Mouse (Mus musculus): Measurements from ENCODE around the gene 1700030J22Rik. TPM values are rescaled to one million over a fixed set of nuclear protein-coding genes. Genes with fewer than 3 reads are reported as not detected.

The 1700030J22Rik gene
- total RNA-seq, 1 experiment from 2014 or later, result 0.55 TPM

- ATAC-seq (replicated peaks in 1 of 2; ENCODE audit: insufficient read depth in 1 of 2, low FRiP score in 2 of 2, low TSS enrichment in 1 of 2, low read depth in 1 of 2, poor library complexity in 2 of 2, severe bottlenecking in 2 of 2), result no peak
These were observed 3.7 kb downstream of the 1700030J22Rik start for GRCm38 (mm10) chr8:116975066-116975465.

GRCm38 (mm10) chr8:116969531-116969930 lies 9.2 kb downstream of the 1700030J22Rik start:
- no peak for ATAC-seq (replicated peaks in 1 of 2; ENCODE audit: insufficient read depth in 1 of 2, low FRiP score in 2 of 2, low TSS enrichment in 1 of 2, low read depth in 1 of 2, poor library complexity in 2 of 2, severe bottlenecking in 2 of 2)

- ATAC-seq (replicated peaks in 1 of 2; ENCODE audit: insufficient read depth in 1 of 2, low FRiP score in 2 of 2, low TSS enrichment in 1 of 2, low read depth in 1 of 2, poor library complexity in 2 of 2, severe bottlenecking in 2 of 2), result no peak
These were observed 24.3 kb downstream of the 1700030J22Rik start for GRCm38 (mm10) chr8:116954415-116954814.

GRCm38 (mm10) chr8:116952428-116952827 lies 26.3 kb downstream of the 1700030J22Rik start:
- ATAC-seq (replicated peaks in 1 of 2; ENCODE audit: insufficient read depth in 1 of 2, low FRiP score in 2 of 2, low TSS enrichment in 1 of 2, low read depth in 1 of 2, poor library complexity in 2 of 2, severe bottlenecking in 2 of 2), result 0 out of 4 replicates have a peak, but pooled peaks of 1 of the 2 experiments have one; percentile 17

- ATAC-seq (replicated peaks in 1 of 2; ENCODE audit: insufficient read depth in 1 of 2, low FRiP score in 2 of 2, low TSS enrichment in 1 of 2, low read depth in 1 of 2, poor library complexity in 2 of 2, severe bottlenecking in 2 of 2), result no peak
These were observed 27.0 kb downstream of the 1700030J22Rik start for GRCm38 (mm10) chr8:116951778-116952177.

GRCm38 (mm10) chr8:116951369-116951768 lies 27.4 kb downstream of the 1700030J22Rik start:
- no peak for ATAC-seq (replicated peaks in 1 of 2; ENCODE audit: insufficient read depth in 1 of 2, low FRiP score in 2 of 2, low TSS enrichment in 1 of 2, low read depth in 1 of 2, poor library complexity in 2 of 2, severe bottlenecking in 2 of 2)

- no peak for ATAC-seq (replicated peaks in 1 of 2; ENCODE audit: insufficient read depth in 1 of 2, low FRiP score in 2 of 2, low TSS enrichment in 1 of 2, low read depth in 1 of 2, poor library complexity in 2 of 2, severe bottlenecking in 2 of 2)
These were observed 31.2 kb downstream of the 1700030J22Rik start for GRCm38 (mm10) chr8:116947589-116947988.

GRCm38 (mm10) chr8:116946851-116947250 lies 31.9 kb downstream of the 1700030J22Rik start:
- ATAC-seq (replicated peaks in 1 of 2; ENCODE audit: insufficient read depth in 1 of 2, low FRiP score in 2 of 2, low TSS enrichment in 1 of 2, low read depth in 1 of 2, poor library complexity in 2 of 2, severe bottlenecking in 2 of 2), result no peak

GRCm38 (mm10) chr8:116946268-116946838 lies 32.4 kb downstream of the 1700030J22Rik start:
- peak; percentile 17 to 27; a peak in 3 of 4 replicates for ATAC-seq (replicated peaks in 1 of 2; ENCODE audit: insufficient read depth in 1 of 2, low FRiP score in 2 of 2, low TSS enrichment in 1 of 2, low read depth in 1 of 2, poor library complexity in 2 of 2, severe bottlenecking in 2 of 2)

GRCm38 (mm10) chr8:116945169-116945910 lies 33.4 kb downstream of the 1700030J22Rik start:
- ATAC-seq (replicated peaks in 1 of 2; ENCODE audit: insufficient read depth in 1 of 2, low FRiP score in 2 of 2, low TSS enrichment in 1 of 2, low read depth in 1 of 2, poor library complexity in 2 of 2, severe bottlenecking in 2 of 2), result no peak

GRCm38 (mm10) chr8:116944385-116944696 lies 34.4 kb downstream of the 1700030J22Rik start:
- ATAC-seq (replicated peaks in 1 of 2; ENCODE audit: insufficient read depth in 1 of 2, low FRiP score in 2 of 2, low TSS enrichment in 1 of 2, low read depth in 1 of 2, poor library complexity in 2 of 2, severe bottlenecking in 2 of 2), result no peak; a peak in 1 of 4 replicates

DNA sequence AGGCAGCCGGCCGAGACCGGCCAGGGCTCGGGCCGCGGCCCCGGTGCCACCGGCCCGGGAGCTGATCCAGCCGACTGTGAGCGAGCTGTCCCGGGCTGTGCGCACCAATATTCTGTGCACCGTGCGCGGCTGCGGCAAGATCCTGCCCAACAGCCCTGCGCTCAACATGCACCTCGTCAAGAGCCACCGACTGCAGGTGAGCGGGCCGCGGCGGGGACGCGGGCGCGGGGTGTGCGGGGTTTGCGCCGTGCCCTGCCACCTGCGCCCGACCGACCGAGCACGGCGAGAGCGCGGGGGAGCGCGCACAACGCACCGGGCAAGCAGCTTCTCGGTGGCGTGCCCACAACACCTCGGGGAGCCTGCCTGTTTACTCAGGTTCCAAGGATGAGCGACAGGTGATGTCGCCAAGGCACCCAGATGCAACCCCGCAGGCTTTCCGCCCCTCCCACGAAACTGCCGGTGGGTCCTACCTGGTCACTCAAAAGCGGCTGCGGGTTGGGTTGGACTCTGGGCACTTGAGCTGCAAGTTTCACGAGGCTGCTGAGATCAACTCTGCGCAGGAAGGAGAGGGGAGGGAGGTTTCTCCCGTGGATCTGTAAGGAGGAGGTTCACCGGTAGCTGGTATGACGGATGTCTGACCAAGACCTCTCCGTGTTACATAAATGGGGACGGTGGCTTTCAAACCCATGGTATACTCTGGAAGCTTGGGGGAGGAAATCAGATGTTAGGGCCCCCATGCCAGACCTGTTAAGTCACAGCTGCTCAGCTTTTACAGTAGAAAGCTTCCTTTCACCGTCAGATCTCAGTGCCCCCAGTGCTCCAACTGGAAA lies 35.0 kb downstream of the 1700030J22Rik start:
- ATAC-seq (replicated peaks in 1 of 2; ENCODE audit: insufficient read depth in 1 of 2, low FRiP score in 2 of 2, low TSS enrichment in 1 of 2, low read depth in 1 of 2, poor library complexity in 2 of 2, severe bottlenecking in 2 of 2), result peak; percentile 24 to 30

DNA sequence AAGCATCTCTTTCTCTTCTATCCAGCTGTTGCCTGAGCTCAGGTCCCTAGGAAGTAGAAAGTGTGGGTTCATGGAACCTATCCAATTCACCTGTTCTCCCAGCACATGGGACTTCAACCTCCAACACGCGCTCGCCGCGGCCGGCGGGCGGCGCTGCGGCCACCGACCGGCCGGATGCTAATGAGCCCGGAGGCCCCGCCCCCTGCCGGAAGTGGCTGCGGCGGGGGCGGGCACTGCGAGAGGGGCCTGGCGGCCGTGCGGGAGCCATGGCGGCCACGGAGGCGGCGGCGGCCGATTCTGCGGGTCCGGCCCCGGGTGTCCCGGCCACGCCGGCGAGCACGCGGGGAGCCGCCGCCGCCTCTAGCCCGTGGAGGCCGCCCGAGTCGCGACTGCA lies 35.6 kb downstream of the 1700030J22Rik start, which contains the start of gene Atmin:
Gene Atmin, plus strand, starts transcription at position 233 of the 394 bp plus-strand sequence.
- peak; percentile 34 to 58; a peak in 2 of 4 replicates for ATAC-seq (replicated peaks in 1 of 2; ENCODE audit: insufficient read depth in 1 of 2, low FRiP score in 2 of 2, low TSS enrichment in 1 of 2, low read depth in 1 of 2, poor library complexity in 2 of 2, severe bottlenecking in 2 of 2)

DNA sequence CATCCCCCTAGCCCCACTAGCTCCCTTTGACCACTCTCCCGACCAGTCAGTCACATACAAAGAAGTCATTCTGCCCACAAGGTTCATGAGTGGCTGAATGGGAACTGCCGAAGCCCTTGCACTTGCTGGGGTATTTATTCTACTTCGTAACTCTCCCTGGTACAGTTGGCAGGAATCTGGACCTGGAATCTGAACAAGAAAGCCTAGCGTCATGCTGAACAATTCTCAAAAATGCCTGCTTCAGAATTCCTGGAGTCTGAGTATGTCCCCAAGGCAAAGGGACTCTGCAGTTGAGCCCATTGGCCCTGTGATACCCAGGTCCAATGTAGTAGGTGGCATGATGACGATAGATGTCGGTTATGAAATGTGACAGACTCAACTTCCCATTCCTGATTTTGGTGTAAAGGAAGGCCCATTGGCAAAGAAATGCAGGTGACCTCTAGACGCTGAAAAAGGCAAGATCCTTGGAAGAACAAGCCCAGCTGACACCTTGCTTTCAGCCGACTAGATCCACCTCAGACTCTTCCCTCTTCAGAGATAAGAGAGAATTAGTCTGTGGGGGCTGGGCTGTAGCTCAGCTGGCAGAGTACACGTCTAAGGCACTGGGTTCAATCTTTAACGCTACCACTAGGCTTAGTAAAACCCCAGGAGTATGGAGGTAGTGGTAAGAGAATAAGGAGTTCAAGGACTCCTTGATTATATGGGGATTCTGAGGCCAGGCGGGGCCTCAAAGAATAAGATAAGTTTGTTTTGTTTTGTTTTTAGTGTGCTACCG lies 36.3 kb downstream of the 1700030J22Rik start:
- no peak for ATAC-seq (replicated peaks in 1 of 2; ENCODE audit: insufficient read depth in 1 of 2, low FRiP score in 2 of 2, low TSS enrichment in 1 of 2, low read depth in 1 of 2, poor library complexity in 2 of 2, severe bottlenecking in 2 of 2)

GRCm38 (mm10) chr8:116935506-116935905 lies 43.3 kb downstream of the 1700030J22Rik start:
- no peak for ATAC-seq (replicated peaks in 1 of 2; ENCODE audit: insufficient read depth in 1 of 2, low FRiP score in 2 of 2, low TSS enrichment in 1 of 2, low read depth in 1 of 2, poor library complexity in 2 of 2, severe bottlenecking in 2 of 2)

- ATAC-seq (replicated peaks in 1 of 2; ENCODE audit: insufficient read depth in 1 of 2, low FRiP score in 2 of 2, low TSS enrichment in 1 of 2, low read depth in 1 of 2, poor library complexity in 2 of 2, severe bottlenecking in 2 of 2), result no peak
These were observed 43.8 kb downstream of the 1700030J22Rik start for GRCm38 (mm10) chr8:116934976-116935375.

DNA sequence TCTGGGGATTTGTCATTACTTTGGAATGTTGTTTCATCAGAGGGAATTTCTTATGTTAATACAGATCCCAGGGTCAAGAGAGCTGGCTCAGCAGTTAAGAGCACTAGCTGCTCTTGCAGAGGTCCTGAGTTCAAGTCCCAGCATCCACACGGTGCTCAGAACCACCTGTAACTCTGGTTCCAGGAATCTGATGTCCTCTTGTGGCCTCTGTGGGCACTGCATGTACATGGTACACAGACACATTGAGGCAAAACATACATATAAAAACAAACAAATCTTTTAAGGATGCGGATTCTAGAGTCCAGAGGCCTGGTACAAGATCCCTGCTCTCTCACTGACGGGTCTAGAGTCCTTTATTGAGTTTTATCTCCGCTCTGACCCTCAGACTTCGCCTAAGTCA lies 50.2 kb downstream of the 1700030J22Rik start:
- no peak for ATAC-seq (replicated peaks in 1 of 2; ENCODE audit: insufficient read depth in 1 of 2, low FRiP score in 2 of 2, low TSS enrichment in 1 of 2, low read depth in 1 of 2, poor library complexity in 2 of 2, severe bottlenecking in 2 of 2)

Measured in hematopoietic stem cell, adult 5-6 weeks (primary cell).